Mouse (Mus musculus) ES-CJ7 (cell line): Measurements from ENCODE around the gene Samd4.

Experiments
- DNase-seq: peaks from one replicate; pipeline ENCODE4 v3.0.0; 2011; ENCODE audit warnings: low read depth, low spot score

The Samd4 gene

GRCm38 (mm10) chr14:47065067-47065466 is 182.4 kb downstream of the Samd4 start:
- no peak for DNase-seq

GRCm38 (mm10) chr14:47066901-47067300 is 184.2 kb downstream of the Samd4 start:
- DNase-seq, result no peak

- peak; percentile 72 for DNase-seq
These were observed 191.5 kb downstream of the Samd4 start for GRCm38 (mm10) chr14:47074045-47074666.

- DNase-seq, result no peak
These were observed 192.5 kb downstream of the Samd4 start for GRCm38 (mm10) chr14:47075010-47075677.

DNA sequence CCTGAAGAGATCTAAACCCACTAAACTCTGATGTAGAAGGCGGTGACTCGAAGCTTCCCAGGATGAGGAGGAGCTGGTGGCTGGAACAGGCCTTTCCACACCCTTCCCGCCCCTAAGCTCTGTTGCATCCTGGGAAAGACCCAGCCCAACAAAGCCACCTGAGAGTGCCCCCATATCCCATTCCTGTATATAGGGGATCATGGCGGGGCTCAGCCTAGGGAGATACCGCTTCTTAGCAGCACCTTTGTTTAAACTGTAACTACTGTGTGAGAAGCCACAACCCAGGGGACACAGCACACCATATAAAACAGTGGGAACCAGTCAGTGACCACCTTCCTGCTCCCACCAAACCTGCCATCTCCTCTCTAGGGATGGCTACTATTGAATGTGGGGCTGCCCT is 193.2 kb downstream of the Samd4 start:
- DNase-seq, result no peak

- no peak for DNase-seq
These were observed 194.4 kb downstream of the Samd4 start for GRCm38 (mm10) chr14:47076956-47077575.

- no peak for DNase-seq
These were observed 194.9 kb downstream of the Samd4 start for GRCm38 (mm10) chr14:47077576-47077970.

DNA sequence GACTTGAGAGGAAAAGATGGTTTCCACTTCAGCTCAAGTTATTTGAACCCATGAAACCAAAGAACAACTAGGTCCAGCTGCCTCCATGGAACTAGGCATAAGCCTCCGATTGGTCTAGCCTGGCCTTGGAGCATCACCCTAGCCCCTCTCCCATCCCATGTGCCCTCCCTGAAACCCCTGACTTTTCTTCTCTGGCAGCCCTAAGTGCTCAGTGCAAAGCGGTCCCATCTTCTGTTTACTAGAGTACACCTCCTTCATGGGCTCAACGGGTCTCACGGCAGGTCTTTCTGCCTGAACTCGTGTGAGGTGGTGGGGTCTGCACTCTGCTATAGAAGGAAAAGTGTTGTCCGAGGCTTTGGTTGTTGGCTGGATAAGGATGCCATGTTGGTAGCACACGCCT is 197.3 kb downstream of the Samd4 start:
- no peak for DNase-seq

GRCm38 (mm10) chr14:47083311-47083710 is 200.7 kb downstream of the Samd4 start:
- no peak for DNase-seq

DNA sequence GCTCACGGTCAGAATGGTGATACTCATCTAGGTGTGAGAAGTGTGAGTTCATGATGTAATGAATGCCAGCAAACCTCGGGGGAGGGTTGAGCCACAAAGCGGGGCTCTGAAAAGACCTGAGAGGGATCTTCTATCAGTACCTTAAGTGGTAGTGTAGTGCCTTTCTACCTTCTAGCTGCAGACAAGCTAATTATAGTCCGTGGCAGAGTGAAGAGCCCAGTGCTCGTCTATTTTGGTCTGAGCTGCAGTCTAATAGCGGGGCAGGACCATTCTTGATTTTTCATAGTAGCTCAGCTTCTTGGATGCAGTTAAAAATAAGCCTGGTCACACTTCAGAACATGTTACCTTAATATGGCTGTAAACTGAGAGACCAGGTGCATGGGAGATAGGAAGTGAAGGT is 201.2 kb downstream of the Samd4 start:
- no peak for DNase-seq

GRCm38 (mm10) chr14:47084686-47085085 is 202.0 kb downstream of the Samd4 start:
- DNase-seq, result no peak

DNA sequence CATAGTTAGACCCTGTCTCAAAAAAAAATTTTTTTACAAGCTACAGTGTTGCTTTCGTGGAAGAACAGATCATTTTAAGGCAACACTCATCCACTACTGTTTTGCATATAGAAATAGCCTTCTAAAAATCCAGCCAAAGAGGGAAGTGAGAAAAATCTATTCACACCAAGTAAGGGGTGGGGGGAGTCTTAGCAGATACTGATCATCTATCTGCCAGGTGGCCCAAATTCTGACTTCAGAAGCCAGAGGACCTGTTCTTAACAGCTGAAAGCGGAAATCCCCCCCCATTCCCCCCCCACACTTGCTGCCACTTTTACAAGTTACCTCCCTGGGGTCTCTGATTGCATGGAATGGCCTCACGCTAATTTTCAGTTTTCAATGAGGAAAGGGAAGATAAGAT is 203.5 kb downstream of the Samd4 start:
- no peak for DNase-seq

DNA sequence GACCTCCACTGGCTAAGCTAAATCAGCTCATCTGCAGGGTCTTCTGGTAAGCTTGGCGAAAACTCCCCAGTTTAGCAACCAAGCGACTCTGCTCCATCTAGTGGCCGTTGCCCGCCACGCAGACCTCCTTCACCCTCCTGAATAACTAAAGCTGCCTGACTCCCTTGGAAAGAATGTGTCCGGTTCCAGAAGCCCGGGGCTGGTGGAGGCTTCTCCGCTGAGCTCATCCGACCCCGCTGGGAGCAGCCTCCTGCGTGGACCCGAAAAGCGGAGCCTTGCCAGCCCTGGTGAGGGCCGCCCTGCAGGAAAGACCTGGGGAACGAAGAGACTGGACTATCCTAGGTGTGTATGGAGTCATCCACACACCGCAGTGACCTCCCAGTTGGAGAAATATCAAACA is 204.1 kb downstream of the Samd4 start:
- DNase-seq, result peak; percentile 80

- DNase-seq, result peak; percentile 79
These were observed 204.5 kb downstream of the Samd4 start for GRCm38 (mm10) chr14:47087182-47087581.

GRCm38 (mm10) chr14:47087669-47088250 is 205.1 kb downstream of the Samd4 start:
- no peak for DNase-seq

DNA sequence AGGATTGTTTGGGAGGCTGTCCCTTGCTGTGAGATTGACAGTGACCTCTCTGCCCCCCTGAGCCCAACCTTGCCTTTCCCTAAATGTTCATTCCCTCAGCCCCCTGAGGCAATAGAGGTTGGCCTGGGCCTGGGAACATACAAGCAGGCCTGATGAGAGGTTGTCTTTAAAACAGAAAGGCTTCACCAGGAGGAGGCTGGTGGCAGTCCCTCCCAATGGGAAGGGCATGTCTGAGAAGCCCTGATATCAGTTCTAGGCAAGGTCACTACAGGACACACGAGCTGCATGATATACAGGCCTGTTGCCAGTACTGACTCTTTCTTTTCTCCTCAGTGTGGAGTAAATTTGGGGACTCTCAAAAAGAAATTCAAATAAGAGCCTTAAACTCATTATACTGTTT is 205.7 kb downstream of the Samd4 start:
- DNase-seq, result no peak

DNA sequence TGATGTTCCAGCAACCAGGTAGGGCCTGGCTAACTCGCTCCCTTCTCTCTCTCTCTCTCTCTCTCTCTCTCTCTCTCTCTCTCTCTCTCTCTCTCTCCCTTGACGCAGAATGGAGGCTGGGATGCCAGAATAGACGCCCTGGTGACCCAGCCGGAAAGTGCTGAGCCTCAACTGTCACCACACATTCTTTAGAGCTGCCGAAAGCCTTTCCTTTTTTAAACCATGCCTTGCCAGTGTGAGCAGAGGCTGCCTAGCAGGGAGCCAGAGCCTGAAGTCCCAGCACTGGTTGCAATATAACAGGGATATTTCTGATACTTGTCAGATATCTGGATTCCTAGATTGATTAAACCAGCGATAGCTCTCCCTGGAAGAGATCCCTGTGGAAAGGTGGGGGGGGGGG is 206.5 kb downstream of the Samd4 start:
- no peak for DNase-seq

DNA sequence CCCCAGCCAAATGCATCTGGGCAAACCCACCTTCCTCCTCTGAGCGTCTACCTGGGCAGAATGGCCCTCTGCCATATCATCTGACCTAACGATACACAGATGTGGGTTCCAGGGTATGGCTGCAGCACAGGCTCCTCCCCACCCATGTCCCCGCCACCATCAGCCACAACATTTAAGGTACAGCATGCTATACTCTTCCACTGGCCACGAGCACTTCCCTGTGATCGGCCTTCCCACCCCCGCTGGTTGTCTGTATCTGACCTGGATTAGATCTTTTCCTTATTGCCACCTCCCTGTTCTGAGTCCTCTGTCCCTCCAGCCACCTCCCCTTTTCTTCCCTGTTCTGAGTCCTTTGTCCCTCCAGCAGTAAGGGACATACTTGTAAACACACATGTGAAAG is 209.3 kb downstream of the Samd4 start:
- no peak for DNase-seq

- no peak for DNase-seq
These were observed 210.7 kb downstream of the Samd4 start for GRCm38 (mm10) chr14:47093355-47093792.

GRCm38 (mm10) chr14:47095036-47095435 is 212.4 kb downstream of the Samd4 start:
- no peak for DNase-seq

GRCm38 (mm10) chr14:47096357-47096756 is 213.7 kb downstream of the Samd4 start:
- no peak for DNase-seq

- no peak for DNase-seq
These were observed 221.9 kb downstream of the Samd4 start for GRCm38 (mm10) chr14:47104246-47105173.
